Mouse (Mus musculus): ENCODE measurements around the gene Ankib1.

Ankib1 gene

DNA sequence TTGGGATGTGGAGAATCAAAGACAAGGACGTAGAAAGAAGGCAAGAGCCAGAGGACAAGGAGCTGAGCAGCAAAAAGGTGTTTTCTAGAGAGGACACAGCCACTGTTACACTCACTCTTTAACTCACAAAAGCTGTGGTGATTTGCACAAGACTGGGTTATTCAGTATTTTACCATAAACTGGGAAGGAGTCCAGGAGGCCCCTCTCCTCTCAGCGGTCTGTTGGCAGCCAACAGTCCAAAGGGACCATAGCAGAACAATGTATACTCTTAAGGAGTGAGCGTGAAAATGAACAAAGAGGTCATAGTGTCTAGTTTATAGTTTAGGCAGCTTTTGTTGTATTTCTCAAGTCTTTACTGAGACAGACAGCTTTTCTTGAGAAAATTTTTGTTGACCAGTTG, 31.2 kb downstream of the Ankib1 start:
- no peak for TF ChIP-seq GATA4 (IDR thresholded peaks at IDR 0.05; ENCODE audit: insufficient replicate concordance, low read length)

DNA sequence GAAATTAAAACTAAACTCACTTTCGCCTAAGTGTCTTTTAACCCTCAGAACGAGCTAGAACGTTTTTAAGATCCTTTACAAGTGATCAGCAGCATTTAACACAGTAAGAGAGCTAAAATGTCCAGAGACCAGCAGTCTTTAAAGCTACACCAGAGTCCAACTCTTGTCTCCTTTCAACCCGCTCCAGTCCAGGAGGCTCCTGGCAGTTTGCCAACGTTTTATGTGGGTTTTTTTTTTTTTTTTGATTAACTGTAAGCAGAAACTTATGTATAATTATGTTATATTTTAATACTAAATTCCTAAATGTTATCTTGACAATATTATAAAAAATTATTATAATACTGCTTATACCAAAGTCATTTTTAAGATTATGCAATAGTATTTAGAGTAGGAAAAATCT, 73.9 kb downstream of the Ankib1 start:
- TF ChIP-seq GATA4 (IDR thresholded peaks at IDR 0.05; ENCODE audit: insufficient replicate concordance, low read length): no peak

DNA sequence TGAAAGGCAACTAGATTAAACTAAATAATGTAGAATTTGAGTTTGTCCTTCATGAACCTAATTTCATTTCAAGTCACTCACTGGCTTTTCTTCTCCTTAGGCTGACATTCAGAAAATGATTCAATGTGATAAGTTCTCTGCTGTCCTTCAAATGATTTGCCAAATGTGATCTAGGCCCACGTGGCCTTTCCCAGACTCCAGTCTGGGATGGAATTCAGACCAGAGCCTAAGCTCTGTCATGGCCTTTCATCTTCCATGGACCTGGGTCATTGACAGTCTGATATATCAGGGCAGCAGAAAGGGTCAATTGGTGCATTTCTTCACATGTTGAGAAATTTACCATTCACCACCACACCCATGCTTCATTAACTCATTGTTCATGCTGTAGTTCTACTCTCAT, 77.2 kb downstream of the Ankib1 start:
- TF ChIP-seq GATA4 (IDR thresholded peaks at IDR 0.05; ENCODE audit: insufficient replicate concordance, low read length): no peak

DNA sequence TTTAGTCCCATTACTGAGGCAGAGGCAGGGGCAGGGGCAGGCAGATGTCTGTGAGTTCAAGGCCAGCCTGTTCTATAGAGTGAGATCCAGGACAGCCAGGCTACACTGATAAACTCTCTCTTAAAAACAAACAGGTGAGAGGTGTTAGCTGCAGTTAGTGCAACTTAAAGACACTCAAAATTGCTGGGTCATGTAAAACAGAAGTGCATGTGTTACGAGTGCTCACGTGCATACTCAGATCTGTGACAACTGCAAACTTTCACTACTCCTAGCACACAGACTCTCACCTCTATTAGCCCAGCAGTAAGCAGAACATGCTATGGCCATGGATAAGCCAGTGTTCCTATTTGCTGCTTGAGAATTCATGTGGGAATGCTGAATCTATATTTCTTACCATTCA, 79.3 kb downstream of the Ankib1 start:
- no peak for TF ChIP-seq GATA4 (IDR thresholded peaks at IDR 0.05; ENCODE audit: insufficient replicate concordance, low read length)

DNA sequence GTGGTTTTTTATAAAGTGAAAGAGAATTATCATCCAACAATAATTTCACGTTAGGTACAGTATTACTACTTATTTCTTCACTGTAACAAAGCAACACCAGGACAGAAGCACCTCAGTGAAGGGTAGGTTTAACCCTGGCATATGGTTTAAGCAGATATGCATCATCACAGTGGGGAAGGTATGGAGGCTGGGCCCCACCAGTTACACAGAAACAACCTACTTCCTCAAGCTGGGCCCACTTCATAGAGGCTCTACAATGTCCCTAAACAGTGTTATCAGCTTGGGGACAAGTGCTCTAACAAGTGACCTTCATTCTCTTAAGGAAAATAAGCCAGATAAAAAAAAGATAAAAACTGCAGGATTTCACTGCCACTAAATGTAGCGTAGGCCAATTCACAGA, 79.9 kb downstream of the Ankib1 start:
- TF ChIP-seq GATA4 (IDR thresholded peaks at IDR 0.05; ENCODE audit: insufficient replicate concordance, low read length): no peak

DNA sequence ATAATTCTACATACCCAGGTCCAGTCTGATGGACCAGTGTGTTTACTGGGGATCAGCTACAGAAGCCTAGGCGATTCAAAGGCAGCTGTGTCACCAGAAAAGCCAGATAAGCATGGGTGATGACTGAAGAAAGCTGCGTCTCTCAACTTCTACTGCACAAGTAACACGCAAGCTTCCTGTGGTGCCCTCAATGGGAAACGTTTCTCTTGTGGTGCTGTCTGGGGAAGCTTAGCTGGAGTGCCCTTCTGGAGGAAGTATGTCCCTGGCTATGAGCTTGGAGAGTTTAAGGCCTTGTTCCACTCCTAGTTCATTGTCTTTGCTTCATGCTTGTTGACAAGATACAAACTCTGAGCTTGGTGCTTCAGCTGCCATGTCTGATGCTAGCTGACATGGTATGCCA, 83.4 kb downstream of the Ankib1 start:
- no peak for TF ChIP-seq GATA4 (IDR thresholded peaks at IDR 0.05; ENCODE audit: insufficient replicate concordance, low read length)

DNA sequence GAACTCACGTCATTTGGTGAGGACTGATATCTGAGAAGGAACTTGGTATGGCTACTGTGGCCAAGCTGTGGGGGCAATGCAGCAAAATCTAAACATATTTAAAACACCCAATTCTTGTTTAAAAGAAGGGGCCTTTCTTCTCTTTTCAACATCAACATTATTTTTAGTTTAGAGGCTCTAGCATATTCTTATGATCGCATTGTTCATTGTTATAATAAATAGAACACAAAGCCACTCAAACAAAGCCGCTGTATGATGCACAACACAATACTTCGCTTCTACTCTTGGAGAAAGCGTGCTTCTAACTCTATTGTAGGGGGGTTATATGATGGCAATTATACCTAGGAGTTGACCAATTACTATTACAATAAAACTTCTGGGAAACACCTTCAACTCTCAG, 86.9 kb downstream of the Ankib1 start:
- no peak for TF ChIP-seq GATA4 (IDR thresholded peaks at IDR 0.05; ENCODE audit: insufficient replicate concordance, low read length)

DNA sequence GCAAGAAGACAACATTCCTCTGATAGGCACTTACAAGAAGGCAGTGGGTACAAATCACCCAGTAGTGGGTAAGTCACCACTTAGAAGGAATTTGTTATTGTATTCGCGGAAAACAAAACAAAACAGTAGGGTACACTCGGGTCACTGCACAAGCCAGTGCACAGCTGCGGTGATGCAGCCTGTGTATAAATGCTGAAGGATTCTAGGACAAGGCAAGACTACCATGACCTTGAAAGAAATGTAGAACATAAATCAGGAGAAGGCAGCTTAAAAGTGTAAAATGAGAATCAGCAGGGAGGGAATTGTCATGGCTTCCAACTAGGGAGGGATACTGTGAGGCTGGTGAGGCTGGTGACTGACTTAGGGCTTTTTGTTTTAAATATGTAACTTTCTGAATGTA, 100.5 kb downstream of the Ankib1 start:
- TF ChIP-seq GATA4 (IDR thresholded peaks at IDR 0.05; ENCODE audit: insufficient replicate concordance, low read length): no peak

DNA sequence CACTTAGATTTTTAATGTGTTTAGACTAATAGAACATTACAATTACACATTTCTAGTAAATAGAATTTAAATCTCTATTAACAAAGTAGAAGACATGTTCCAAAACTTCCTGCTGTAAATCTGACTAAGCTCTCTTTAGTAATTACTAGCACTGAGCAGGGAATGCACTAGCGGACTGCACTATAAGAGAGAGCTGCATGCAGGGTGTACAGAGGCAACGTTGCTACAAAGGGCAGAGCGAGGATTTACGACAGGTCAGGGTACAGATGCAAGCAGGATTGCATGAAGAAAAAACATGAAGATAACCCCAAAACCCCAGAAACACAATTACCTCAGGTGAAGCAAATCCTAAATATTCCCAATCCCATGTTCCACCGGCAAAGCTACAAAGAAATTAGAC, 102.7 kb downstream of the Ankib1 start:
- no peak for TF ChIP-seq GATA4 (IDR thresholded peaks at IDR 0.05; ENCODE audit: insufficient replicate concordance, low read length)

DNA sequence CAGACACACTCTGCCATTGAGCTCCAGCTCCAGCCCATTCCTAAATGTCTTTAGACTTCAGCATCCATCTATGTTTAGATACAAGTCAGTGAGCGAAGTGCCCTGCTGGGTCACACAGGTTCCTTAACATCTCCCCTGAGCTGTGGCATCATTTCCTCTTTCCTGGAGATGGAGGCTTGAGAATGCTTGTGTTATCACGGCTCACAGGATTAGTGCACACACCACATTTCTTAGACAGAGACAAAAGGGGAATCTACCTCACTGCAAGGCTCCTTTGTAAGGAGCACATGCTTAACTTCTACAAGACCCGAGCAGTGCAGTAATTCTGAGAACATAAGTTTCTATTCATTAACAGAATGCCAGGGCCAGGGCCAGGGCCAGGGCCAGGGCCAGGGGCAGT, 106.7 kb downstream of the Ankib1 start:
- TF ChIP-seq GATA4 (IDR thresholded peaks at IDR 0.05; ENCODE audit: insufficient replicate concordance, low read length): no peak

DNA sequence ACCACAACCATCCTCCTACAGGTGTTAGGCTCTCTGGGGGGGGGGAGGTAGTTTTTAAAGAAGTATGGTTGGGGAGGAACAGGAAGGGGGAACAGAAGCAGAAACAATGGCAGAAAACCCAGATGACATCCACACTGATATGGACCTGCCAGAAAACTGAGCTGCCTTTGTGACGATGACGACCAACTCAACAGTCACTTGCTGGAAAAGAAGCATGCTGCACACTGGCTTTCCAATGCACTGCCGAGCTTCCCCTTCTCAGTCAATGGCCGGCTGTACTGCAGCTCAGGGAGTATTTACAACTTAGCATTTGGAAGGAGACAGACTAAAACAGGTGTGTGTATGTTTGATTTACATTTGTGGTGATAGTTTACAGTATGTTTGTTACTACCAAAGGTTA, 107.5 kb downstream of the Ankib1 start:
- TF ChIP-seq GATA4 (IDR thresholded peaks at IDR 0.05; ENCODE audit: insufficient replicate concordance, low read length): no peak

DNA sequence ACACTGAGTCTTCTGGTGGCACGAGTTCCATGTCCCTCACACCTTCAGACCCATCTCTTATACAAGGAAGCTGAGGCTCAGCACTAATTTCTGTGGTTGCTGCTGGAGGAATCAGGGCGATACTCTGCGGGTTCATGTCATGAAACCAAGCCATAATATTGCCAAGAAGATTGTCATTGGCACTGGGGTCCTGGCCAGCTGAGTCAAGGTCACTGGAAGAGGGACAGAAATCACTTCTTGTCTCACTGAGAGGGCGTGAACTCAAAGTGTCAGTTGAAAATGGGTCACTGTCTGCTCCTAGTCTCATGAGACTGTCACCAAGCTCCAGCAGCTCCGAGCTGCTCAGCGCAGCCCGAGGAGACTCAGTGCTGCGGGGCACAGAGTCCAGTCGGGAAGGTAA, 109.8 kb downstream of the Ankib1 start:
- TF ChIP-seq GATA4 (IDR thresholded peaks at IDR 0.05; ENCODE audit: insufficient replicate concordance, low read length): no peak

DNA sequence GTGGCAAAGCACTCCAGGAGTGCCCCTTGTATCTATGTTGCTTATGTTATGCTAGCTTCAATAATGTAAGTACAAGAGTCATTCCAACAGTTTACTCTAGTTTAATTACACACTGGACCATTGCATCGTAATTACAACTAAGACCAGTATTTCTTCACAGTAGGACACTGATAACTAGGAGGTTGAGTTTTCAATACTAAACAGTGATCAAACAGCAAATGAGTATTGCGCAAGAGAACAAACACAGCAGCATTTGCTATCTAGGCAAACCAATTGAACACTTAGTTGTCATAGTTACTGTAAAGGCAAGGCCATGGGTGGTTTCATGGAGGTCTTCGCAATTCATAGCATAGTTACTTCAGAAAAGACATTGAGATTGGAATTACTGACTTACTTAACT, 111.4 kb downstream of the Ankib1 start:
- no peak for TF ChIP-seq GATA4 (IDR thresholded peaks at IDR 0.05; ENCODE audit: insufficient replicate concordance, low read length)

DNA sequence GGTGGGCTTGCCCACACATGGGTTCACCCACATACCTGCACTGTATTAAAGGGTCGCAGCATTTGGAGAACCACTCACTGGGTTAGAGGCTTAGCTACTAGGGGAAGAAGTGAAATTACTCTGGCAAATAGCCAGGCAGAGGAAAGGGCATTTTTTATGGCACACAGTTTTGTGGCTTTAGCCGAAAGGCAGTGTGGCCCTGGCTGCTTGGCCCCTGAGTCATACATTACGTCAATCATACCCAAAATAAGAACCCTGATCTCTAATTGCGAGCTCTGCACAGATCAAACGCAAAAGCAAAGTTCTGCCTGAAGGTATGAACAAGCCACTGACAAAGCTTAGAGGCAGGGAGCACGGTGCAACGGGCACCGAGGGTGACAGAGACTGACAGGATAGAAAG, 114.4 kb downstream of the Ankib1 start:
- TF ChIP-seq GATA4 (IDR thresholded peaks at IDR 0.05; ENCODE audit: insufficient replicate concordance, low read length): no peak

DNA sequence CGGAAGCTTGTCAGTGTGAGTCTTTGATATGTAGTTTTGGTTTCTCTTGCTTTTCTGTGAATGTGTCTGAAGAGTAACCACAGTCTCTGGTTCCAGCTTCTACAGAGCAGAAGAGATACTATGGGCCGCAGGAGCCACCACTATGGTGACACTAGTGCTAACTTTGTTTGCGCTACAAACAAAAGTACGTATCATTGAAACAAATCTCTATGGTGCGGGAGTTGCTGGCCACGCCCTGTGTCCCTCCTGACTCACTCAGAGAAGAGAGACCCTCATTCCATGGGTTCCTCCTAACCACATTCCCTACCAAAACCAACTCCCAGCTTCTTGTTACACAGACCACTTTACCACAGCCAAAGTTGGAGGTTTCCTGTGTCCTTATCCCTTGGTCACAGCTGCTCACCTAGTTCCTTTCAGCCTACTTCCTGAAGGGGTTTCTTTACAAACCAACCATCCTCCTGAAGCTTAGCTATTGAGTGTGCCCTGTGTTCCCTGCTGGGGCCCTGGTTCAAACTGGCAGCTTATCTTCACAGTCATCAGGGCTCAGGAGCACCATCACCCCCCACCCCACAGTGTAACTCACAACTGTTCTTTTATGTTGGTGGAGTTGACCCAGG, 132.7 kb downstream of the Ankib1 start:
- TF ChIP-seq GATA4 (IDR thresholded peaks at IDR 0.05; ENCODE audit: insufficient replicate concordance, low read length): no peak

DNA sequence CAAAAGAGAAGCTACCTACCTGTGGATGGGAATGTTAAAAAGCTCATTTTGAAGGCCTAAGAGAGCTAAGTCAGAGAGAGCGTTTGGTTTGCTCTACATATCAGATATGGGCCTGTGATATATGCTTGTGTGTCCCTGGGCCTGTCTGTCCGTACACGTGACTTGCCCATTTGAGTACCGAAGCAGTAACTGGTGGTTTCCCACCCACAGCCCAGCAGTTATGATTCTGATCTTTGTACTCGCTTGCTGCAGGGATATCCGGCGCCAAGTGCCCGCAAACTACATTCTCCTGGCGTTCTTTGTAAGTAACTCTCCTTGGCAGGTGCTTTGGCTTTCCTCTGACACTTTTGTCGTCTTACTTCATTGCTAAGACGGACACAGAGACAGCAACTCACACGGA, 136.1 kb downstream of the Ankib1 start:
- TF ChIP-seq GATA4 (IDR thresholded peaks at IDR 0.05; ENCODE audit: insufficient replicate concordance, low read length): no peak

DNA sequence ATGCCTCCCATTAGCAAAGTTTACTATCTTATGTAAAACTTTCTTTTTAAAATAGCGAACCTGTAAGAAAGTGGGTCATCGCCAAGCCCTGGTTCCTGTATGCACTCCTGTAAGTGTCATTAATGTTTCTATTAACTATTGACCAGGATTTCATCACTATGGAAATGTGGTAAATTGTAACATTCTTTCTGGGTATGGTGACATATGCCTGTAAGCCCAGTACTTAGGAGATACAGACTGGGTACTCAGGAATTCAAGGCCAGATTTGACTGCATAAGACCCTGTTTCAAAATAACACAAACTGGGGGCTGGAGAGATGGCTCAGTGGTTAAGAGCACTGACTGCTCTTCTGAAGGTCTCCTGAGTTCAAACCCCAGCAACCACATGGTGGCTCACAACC, 137.5 kb downstream of the Ankib1 start:
- no peak for TF ChIP-seq GATA4 (IDR thresholded peaks at IDR 0.05; ENCODE audit: insufficient replicate concordance, low read length)

DNA sequence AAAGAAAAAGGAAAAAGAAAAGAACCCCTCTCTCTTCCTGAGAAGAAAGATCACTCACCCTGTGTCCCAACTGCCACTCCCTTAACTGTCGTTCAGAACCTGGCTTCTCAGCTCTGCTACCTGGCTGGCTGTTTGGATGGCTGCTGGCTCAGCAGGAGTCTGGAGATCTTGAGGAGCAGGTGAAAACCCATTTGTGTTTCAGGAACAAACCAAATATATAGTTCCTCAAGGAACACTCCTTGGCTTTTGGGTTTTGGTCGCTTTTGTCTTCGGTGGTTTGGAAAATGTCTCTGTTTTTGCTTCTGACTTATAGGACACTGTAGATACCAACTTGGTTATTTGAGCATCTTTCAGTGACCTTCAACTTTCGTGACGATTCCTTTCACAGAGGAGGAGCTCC, 145.6 kb downstream of the Ankib1 start, which contains the start of gene Gatad1:
TSS of gene Gatad1 (minus strand) at position 101 of the 400 bp plus-strand sequence.
- TF ChIP-seq GATA4 (IDR thresholded peaks at IDR 0.05; ENCODE audit: insufficient replicate concordance, low read length): no peak

Measured in liver, adult (tissue).